Mouse (Mus musculus) heart, adult 2 months (tissue): Measurements from ENCODE around the gene Pkd1l2.

Experiments
- CTCF ChIP-seq: fragments of 200-600 bp; IDR thresholded peaks from 2 replicates; pipeline ENCODE4 v1.8.1; 2022; ENCODE audit warnings: antibody characterized with exemption, mild to moderate bottlenecking, moderate library complexity
- POLR2A ChIP-seq: fragments of 200-500 bp; IDR thresholded peaks from 2 replicates; pipeline ENCODE4 v1.6.1; 2011; ENCODE audit warnings: mild to moderate bottlenecking, low read depth, low read length, control low read depth; ENCODE audit not compliant: insufficient read depth

GRCm38 (mm10) chr8:117066955-117067354, 15.3 kb downstream of the Pkd1l2 start:
- TF ChIP-seq CTCF (no peak), POLR2A (no peak)
